Mouse (Mus musculus) stomach, postnatal 0 days (tissue): ENCODE data around the gene Ogdh. TPM values are rescaled to one million over a fixed set of nuclear protein-coding genes. Genes with fewer than 3 reads are reported as not detected.

Experiments used
- ATAC-seq: fragments of 200-750 bp; cut with Nextera tagmentation; 2 replicates; pipeline ENCODE4 v1.8.0; 2017; ENCODE audit not compliant: low FRiP score, low TSS enrichment
- DNase-seq: peaks from one replicate; pipeline ENCODE4 v3.0.0-alpha.2; 2016; ENCODE audit warnings: low spot score
- H3K27ac ChIP-seq: fragments of 300-500 bp; sonication (generic); replicated peaks from 2 replicates; pipeline ENCODE4 v1.5.1; 2014; ENCODE audit warnings: mild to moderate bottlenecking, control low read depth
- H3K27me3 ChIP-seq: fragments of 300-500 bp; sonication (generic); 2 replicates; pipeline ENCODE4 v1.6.1; 2014; ENCODE audit warnings: low read length; ENCODE audit not compliant: control insufficient read depth, insufficient read depth
- H3K36me3 ChIP-seq: fragments of 300-500 bp; sonication (generic); 2 replicates; pipeline ENCODE4 v1.6.1; 2014; ENCODE audit warnings: low read length, mixed read lengths; ENCODE audit not compliant: control insufficient read depth, insufficient read depth
- H3K4me1 ChIP-seq: fragments of 300-500 bp; sonication (generic); replicated peaks from 2 replicates; pipeline ENCODE4 v1.6.1; 2014; ENCODE audit warnings: antibody characterized with exemption; ENCODE audit not compliant: control insufficient read depth, insufficient read depth
- H3K4me2 ChIP-seq: fragments of 300-500 bp; sonication (generic); replicated peaks from 2 replicates; pipeline ENCODE4 v1.6.1; 2014; ENCODE audit warnings: low read depth, mild to moderate bottlenecking, control low read depth, moderate library complexity
- H3K4me3 ChIP-seq: fragments of 300-500 bp; sonication (generic); 2 replicates; pipeline ENCODE4 v1.5.1; 2014; ENCODE audit warnings: low read depth, low read length, control low read depth
- H3K9ac ChIP-seq: fragments of 300-500 bp; sonication (generic); 2 replicates; pipeline ENCODE4 v1.6.1; 2014; ENCODE audit warnings: mild to moderate bottlenecking, low read length, control low read depth, mixed read lengths
- H3K9me3 ChIP-seq: fragments of 300-500 bp; sonication (generic); 2 replicates; pipeline ENCODE4 v1.6.1; 2016; ENCODE audit warnings: low read length; ENCODE audit not compliant: control insufficient read depth
- CTCF ChIP-seq: IDR thresholded peaks from 2 replicates; pipeline ENCODE4 v1.5.1; 2016; ENCODE audit warnings: antibody characterized with exemption, low read depth, mild to moderate bottlenecking, moderate library complexity
- EP300 ChIP-seq: optimal IDR thresholded peaks from 2 replicates; pipeline ENCODE3; 2016; ENCODE audit warnings: antibody characterized with exemption
- WGBS: fragments of 180-500 bp; shearing (Covaris S2); extraction: QIAGEN DNeasy Blood & Tissue Kit; methylation state at CpG from one replicate; pipeline ENCODE4 v1.1.7; 2014; 5-methylcytosine and 5-hydroxymethylcytosine counted together
- polyA plus RNA-seq: library from polyadenylated mRNA; unstranded; fragments of >200 nt; fragmentation: Nextera tagmentation; extraction: Ambion mirVana; gene quantifications from 2 replicates; pipeline ENCODE4 v1.2.1, GENCODE M21; 2015

The Ogdh gene
- polyA plus RNA-seq, 1 experiment from 2014 or later, result 82.3 TPM

DNA sequence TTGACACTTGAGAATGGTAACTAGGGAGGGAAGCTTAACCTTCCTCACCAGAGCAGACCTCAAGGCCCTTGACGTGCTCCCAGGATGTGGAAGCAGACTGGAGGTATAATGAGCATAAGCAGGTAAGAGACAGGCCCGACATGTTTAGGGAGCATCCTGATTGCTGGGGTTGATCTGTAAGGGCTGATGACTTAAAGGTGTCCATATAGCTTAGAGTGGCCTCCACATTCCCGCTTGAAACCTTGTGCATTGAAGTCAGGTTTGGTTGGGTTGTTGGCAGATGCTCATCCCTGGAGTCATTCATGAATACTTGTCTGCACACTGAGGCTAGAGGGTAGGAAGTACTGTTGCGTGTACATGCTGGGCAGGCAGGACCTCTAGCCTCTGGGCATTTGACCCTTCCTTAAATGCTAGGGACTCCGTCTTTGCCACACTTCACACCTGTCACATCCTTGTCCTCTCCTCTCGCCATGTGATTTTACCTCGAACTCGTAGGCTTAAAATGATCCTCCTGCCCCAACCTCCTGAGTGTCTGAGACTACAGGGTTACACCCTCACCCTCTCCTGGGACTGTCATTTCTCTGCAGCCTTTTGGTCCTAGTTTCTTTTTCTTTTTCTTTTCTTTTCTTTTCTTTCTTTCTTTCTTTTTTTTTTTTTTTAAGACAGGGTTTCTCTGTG lies 99.1 kb downstream of the Ogdh start:
- DNase-seq, result no peak
- Histone ChIP-seq H3K9me3 (no peaks in the 10 kb centered on the region), H3K27ac (no peak overlapping the region), H3K4me1 (no peaks in the 10 kb centered on the region; the same call in 1 of the 2 replicates), H3K36me3 (0 out of 2 replicates have a peak, but pooled peaks cover 5% of the 10 kb centered on the region), H3K4me3 (peak overlapping the region; percentile 75), H3K27me3 (no peaks in the 10 kb centered on the region), H3K4me2 (peak overlapping the region; percentile 93), H3K9ac (peak overlapping the region; percentile 89; the same call in 1 of the 2 replicates)
- TF ChIP-seq EP300, result no peak
- TF ChIP-seq CTCF, result no peak
- ATAC-seq, result no peak
- WGBS, result 79% methylated on average over 8 of the region's 8 CpGs

DNA sequence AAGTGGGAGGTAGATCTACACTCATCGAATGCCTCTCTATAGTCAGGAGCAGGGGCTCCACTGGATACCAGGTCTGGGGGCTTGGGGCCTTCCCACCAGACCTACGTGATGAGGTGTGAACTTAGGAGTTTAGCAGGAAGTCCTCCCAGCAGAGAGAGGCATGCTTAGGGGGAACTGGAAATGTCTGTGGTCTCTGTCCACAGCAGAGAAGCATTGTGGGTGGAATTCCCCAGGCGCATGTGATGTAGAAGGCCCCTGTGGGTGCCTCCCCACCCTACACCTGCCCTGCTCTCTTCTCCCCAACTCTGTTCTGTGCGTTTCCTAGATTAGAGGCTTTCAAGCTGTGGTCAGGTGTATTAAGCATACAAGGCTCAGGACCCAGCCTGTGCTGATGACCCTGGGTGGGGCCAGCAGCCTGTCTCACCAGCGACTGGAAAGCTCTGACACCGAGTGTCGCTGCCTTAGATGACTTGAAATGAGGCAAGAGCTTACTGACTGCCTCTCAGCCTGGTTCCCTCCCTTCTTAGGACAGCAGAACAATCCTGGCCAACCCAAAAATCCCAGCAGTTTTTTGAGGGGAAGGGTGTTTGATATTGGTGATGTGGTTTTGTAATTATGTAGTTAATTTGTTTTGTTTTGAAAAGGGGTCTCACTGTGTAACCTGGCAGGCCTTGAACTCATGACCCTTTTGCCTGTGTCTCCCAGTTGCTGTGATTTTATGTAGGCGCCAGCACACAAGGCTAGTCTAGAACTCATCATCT lies 100.3 kb downstream of the Ogdh start:
- Histone ChIP-seq H3K9ac (no peak overlapping the region), H3K4me2 (no peak overlapping the region), H3K27ac (no peak overlapping the region), H3K4me3 (no peak overlapping the region), H3K36me3 (peaks cover 11% of the 10 kb centered on the region; the same call in 1 of the 2 replicates), H3K9me3 (no peaks in the 10 kb centered on the region), H3K27me3 (no peaks in the 10 kb centered on the region), H3K4me1 (no peaks in the 10 kb centered on the region; the same call in 1 of the 2 replicates)
- DNase-seq (no peak), ATAC-seq (no peak)
- no peak for TF ChIP-seq CTCF
- no peak for TF ChIP-seq EP300
- WGBS, result 74% methylated on average over 8 of the region's 8 CpGs

DNA sequence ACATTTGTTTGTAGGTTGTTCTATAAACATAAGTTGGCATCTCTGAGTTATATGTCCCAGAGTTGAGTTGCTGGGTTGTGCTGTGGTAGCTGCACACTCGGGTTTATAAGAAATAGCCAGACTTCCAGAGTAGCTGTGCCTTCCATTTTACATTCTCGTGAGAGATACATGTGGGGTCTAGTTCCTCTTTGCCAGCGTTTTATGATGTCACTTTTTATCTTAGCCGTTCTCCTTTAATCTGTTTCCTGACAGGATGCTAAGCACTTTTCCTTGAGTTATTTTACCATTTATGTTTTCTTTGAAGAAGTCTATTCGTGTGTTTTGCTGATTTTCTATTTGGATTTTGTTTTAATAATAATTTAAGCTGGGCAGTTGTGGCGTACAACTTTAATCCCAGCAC lies 101.4 kb downstream of the Ogdh start:
- Histone ChIP-seq H3K27ac (no peak overlapping the region), H3K36me3 (peaks cover 17% of the 10 kb centered on the region; the same call in 1 of the 2 replicates), H3K4me1 (no peaks in the 10 kb centered on the region; the same call in 1 of the 2 replicates), H3K4me2 (no peak overlapping the region), H3K9me3 (no peaks in the 10 kb centered on the region), H3K4me3 (no peak overlapping the region), H3K27me3 (no peaks in the 10 kb centered on the region), H3K9ac (no peak overlapping the region)
- 77% methylated on average over 6 of the region's 6 CpGs for WGBS
- TF ChIP-seq EP300 (no peak), CTCF (no peak)
- ATAC-seq (no peak), DNase-seq (no peak)

DNA sequence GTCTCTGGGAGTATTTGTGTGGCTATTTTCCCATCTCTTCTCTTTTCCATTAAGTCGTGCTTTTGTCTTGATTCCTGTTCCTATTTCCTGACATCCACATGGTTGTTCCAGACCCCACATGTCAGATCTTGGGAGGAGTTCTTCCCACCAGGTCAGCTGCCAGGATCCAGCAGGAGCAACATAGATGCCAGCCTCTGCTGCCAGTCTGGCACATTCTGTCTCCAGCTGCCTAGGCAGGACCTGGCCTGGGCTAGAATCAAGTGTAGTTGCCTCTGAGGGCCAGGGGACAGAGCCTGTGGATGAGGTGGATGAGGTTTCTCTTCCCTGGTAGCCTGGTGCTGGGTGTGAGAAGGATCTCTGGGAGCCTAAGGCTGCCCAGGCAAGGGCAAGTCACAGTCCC lies 102.4 kb downstream of the Ogdh start:
- no peaks in the 10 kb centered on the region for H3K27me3 ChIP-seq
- TF ChIP-seq CTCF, result no peak
- no peak for TF ChIP-seq EP300
- ATAC-seq, result no peak
- H3K9me3 ChIP-seq, result no peaks in the 10 kb centered on the region
- no peaks in the 10 kb centered on the region; the same call in 1 of the 2 replicates for H3K4me1 ChIP-seq
- DNase-seq, result no peak
- no peak overlapping the region for H3K4me3 ChIP-seq
- H3K36me3 ChIP-seq, result peaks cover 22% of the 10 kb centered on the region
- H3K4me2 ChIP-seq, result no peak overlapping the region
- 70% methylated on average over 1 of the region's 1 CpGs for WGBS
- H3K27ac ChIP-seq, result no peak overlapping the region
- no peak overlapping the region; the same call in 1 of the 2 replicates for H3K9ac ChIP-seq

DNA sequence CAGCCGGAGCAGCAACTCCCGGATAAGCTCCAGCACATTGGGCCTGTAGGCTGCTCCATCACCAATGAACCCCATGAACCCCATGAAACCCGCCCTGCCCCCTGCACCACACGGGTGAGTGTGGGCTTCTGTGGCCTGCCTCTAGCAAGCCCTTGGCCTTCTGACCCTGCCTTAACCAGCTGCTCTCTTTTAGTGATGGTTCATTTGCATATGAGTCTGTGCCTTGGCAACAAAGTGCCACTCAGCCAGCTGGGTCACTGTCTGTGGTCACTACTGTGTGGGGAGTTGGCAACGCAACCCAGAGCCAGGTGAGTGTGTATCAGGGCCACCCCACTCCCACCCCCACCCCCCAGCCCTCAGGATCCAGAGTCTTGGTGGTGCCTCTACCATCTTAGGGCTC lies 104.1 kb downstream of the Ogdh start:
- H3K27ac ChIP-seq, result no peak overlapping the region
- TF ChIP-seq CTCF, result no peak
- no peak for TF ChIP-seq EP300
- no peak overlapping the region; the same call in 1 of the 2 replicates for H3K9ac ChIP-seq
- H3K36me3 ChIP-seq, result peaks cover 30% of the 10 kb centered on the region
- H3K27me3 ChIP-seq, result no peaks in the 10 kb centered on the region
- no peak for DNase-seq
- H3K4me3 ChIP-seq, result no peak overlapping the region
- H3K9me3 ChIP-seq, result no peaks in the 10 kb centered on the region
- no peak overlapping the region for H3K4me2 ChIP-seq
- ATAC-seq, result no peak
- H3K4me1 ChIP-seq, result no peaks in the 10 kb centered on the region; the same call in 1 of the 2 replicates
- 89% methylated on average over 5 of the region's 5 CpGs for WGBS

DNA sequence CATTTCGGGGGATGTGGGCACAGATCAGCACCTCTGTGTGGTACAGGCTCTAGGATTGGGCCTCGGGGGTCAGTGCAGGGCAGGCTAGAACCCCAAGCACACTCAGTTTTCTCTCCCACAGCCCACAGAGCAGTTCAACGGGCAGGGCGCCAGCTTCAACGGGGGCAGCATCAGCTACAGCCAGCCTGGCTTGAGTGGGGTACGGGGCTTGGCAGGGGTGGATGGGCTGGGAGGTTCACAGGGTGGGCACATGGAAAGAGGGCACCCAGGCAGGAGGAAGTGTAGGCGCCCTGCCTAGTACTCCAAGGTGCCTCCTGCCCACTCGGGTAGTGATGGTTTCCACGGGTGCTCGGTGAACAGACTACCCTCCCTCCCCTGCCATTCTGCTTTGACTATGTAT lies 106.7 kb downstream of the Ogdh start:
- ATAC-seq, result no peak
- H3K27me3 ChIP-seq, result no peaks in the 10 kb centered on the region
- DNase-seq, result no peak
- 93% methylated on average over 10 of the region's 10 CpGs for WGBS
- no peak overlapping the region for H3K4me2 ChIP-seq
- no peak overlapping the region for H3K27ac ChIP-seq
- no peaks in the 10 kb centered on the region for H3K9me3 ChIP-seq
- no peaks in the 10 kb centered on the region for H3K4me1 ChIP-seq
- TF ChIP-seq CTCF, result no peak
- no peak for TF ChIP-seq EP300
- H3K36me3 ChIP-seq, result peaks cover 45% of the 10 kb centered on the region
- H3K4me3 ChIP-seq, result no peak overlapping the region
- no peak overlapping the region for H3K9ac ChIP-seq
